Mouse (Mus musculus) lung, postnatal 0 days (tissue): Measurements from ENCODE around the gene Prmt1. TPM values are rescaled to one million over a fixed set of nuclear protein-coding genes. Genes with fewer than 3 reads are reported as not detected.

Experiments
- ATAC-seq: fragments of 200-750 bp; cut with Nextera tagmentation; 2 replicates; pipeline ENCODE4 v1.8.0; 2017; ENCODE audit warnings: moderate library complexity
- DNase-seq: peaks from one replicate; pipeline ENCODE4 v3.0.0-alpha.2; 2016; ENCODE audit warnings: low spot score
- H3K27ac ChIP-seq: fragments of 300-500 bp; sonication (generic); 2 replicates; pipeline ENCODE4 v1.5.1; 2014; ENCODE audit warnings: antibody characterized with exemption, mild to moderate bottlenecking, low read length, mixed read lengths
- H3K27me3 ChIP-seq: fragments of 300-500 bp; sonication (generic); replicated peaks from 2 replicates; pipeline ENCODE4 v1.6.1; 2014; ENCODE audit warnings: low read length, mixed read lengths; ENCODE audit not compliant: insufficient read depth
- H3K36me3 ChIP-seq: fragments of 300-500 bp; sonication (generic); 2 replicates; pipeline ENCODE4 v1.6.1; 2014; ENCODE audit warnings: low read length, mixed read lengths; ENCODE audit not compliant: insufficient read depth
- H3K4me1 ChIP-seq: fragments of 300-500 bp; sonication (generic); 2 replicates; pipeline ENCODE4 v1.6.1; 2014; ENCODE audit warnings: antibody characterized with exemption, low read depth, low read length, mixed read lengths; ENCODE audit not compliant: insufficient read depth
- H3K4me2 ChIP-seq: fragments of 300-500 bp; sonication (generic); replicated peaks from 2 replicates; pipeline ENCODE4 v1.6.1; 2014; ENCODE audit warnings: low read depth, mild to moderate bottlenecking, low read length, moderate library complexity, mixed read lengths
- H3K4me3 ChIP-seq: fragments of 300-500 bp; sonication (generic); 2 replicates; pipeline ENCODE4 v1.5.1; 2014; ENCODE audit warnings: low read depth, low read length
- H3K9ac ChIP-seq: fragments of 300-500 bp; sonication (generic); replicated peaks from 2 replicates; pipeline ENCODE4 v1.6.1; 2014; ENCODE audit warnings: low read depth, mild to moderate bottlenecking
- H3K9me3 ChIP-seq: fragments of 300-500 bp; sonication (generic); 2 replicates; pipeline ENCODE4 v1.6.1; 2016; ENCODE audit warnings: low read length, mixed read lengths
- CTCF ChIP-seq: IDR thresholded peaks from 2 replicates; pipeline ENCODE4 v1.5.1; 2016; ENCODE audit warnings: antibody characterized with exemption, mild to moderate bottlenecking
- EP300 ChIP-seq: IDR thresholded peaks from 2 replicates; pipeline ENCODE4 v1.6.1; 2016; ENCODE audit warnings: antibody characterized with exemption, mild to moderate bottlenecking, control low read depth
- WGBS: fragments of 180-500 bp; shearing (Covaris S2); extraction: QIAGEN DNeasy Blood & Tissue Kit; methylation state at CpG from one replicate; pipeline ENCODE4 v1.1.7; 2014; 5-methylcytosine and 5-hydroxymethylcytosine counted together
- polyA plus RNA-seq: library from polyadenylated mRNA; unstranded; fragments of >200 nt; fragmentation: Nextera tagmentation; extraction: Ambion mirVana; gene quantifications from 2 replicates; pipeline ENCODE4 v1.2.1, GENCODE M21; 2015

The Prmt1 gene
- polyA plus RNA-seq, 1 experiment from 2014 or later: 159 TPM

DNA sequence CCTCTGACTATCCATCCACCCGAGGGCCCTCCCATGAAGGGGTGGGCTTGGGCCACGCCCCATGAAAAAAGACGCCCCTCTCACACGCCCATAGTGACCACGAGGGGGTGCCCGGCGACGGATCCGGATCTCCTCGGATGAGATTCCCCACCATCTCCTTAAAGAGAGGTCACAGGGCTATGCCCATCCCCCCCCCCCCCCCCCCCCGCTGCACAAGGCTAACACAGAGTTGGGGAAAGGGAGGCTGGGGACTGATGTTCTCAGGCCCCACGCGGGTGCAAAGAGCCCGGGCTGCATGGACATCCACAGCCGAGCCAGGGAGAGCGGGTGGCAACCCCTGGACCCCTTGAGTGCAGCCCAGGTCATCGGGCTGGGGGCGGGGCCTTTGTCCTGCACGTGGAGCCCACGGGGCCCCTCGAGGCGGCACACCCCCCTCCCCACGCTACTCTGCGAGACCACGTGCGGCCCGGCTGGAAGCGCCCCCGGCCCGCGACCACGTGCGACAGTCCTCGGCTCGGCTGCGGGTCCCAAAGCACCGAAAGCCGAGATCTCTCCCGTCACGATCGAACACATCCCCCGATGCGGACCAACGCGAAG lies 675 bp downstream of the Prmt1 start:
- peak overlapping the region; percentile 41 for H3K9ac ChIP-seq
- no peaks in the 10 kb centered on the region; the same call in 1 of the 2 replicates for H3K4me1 ChIP-seq
- peak overlapping the region; percentile 72 for H3K4me2 ChIP-seq
- H3K27ac ChIP-seq: peak overlapping the region; percentile 80
- peak; percentile 2; the same call in 1 of the 2 replicates for ATAC-seq
- H3K4me3 ChIP-seq: peak overlapping the region; percentile 64
- TF ChIP-seq CTCF: peak; percentile 55
- TF ChIP-seq EP300: no peak
- peak; percentile 76 for DNase-seq
- WGBS: 1% methylated on average over 31 of the region's 45 CpGs
- H3K36me3 ChIP-seq: 0 out of 2 replicates have a peak, but pooled peaks cover 6% of the 10 kb centered on the region
- no peaks in the 10 kb centered on the region for H3K9me3 ChIP-seq
- H3K27me3 ChIP-seq: no peaks in the 10 kb centered on the region

DNA sequence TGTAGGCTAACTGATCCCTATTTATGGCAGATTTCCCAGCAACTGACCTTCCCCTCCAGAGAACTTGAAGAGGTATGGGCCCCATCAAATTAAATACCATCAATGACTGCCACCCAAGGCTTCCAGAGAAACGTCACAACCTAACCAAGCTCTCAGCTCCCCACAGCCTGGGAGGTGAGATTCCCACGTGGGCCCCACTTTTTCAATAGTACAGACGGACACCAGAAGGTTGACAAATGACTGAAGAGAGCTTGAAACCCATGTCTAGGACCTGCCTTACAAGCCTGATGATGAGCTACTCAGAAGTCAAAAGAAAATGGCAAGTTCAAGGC lies 1.6 kb downstream of the Prmt1 start:
- Histone ChIP-seq H3K27me3 (no peaks in the 10 kb centered on the region), H3K27ac (no peak overlapping the region), H3K9ac (no peak overlapping the region), H3K4me1 (no peaks in the 10 kb centered on the region; the same call in 1 of the 2 replicates), H3K36me3 (0 out of 2 replicates have a peak, but pooled peaks cover 14% of the 10 kb centered on the region), H3K4me3 (no peak overlapping the region), H3K9me3 (no peaks in the 10 kb centered on the region), H3K4me2 (no peak overlapping the region)
- TF ChIP-seq EP300: no peak
- TF ChIP-seq CTCF: no peak
- ATAC-seq: no peak
- no peak for DNase-seq
- WGBS: 36% methylated on average over 3 of the region's 3 CpGs

DNA sequence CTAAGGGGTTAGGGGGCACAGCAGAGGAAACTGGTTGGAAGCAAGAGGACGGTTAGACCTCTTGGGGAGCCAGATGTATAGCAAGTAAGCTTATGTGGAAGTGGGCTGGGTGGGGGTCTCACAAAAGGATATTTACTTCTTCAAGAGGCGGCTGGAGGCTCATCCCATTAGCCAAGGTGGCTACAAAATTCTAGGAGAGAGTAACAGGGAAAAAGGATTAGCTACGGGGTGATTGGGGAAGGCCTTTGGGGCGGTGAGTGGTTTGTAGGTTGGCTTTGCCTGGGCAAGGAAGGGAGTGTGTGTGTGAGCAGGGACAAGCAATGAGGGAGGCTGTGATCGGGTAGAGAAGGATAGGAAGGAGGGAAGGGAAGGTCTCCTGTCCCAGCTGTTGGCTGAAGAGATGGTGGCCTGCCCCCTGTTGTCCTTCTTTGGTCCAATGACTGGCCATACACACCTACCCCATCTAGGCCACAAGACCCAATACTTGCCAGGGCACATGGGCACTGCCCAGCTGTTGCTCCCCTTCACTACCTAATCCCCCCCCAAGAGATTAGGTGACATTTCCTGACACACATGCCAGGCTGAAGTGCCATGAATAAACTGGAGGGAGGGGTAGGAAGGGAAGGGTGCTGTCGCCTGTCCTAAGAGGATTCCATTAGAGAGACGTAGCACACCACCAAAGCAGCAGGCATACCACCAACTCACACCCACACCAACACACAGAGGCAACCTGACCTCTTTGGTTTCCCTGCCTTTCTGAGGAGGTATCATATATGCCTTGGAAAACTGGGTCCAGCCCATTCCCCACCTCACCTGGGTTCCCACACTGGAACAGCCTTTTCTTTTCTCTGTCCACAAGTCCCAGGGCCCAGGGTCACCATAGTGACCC lies 2.2 kb downstream of the Prmt1 start:
- no peak overlapping the region for H3K4me2 ChIP-seq
- TF ChIP-seq EP300 (no peak), CTCF (no peak)
- no peak overlapping the region for H3K9ac ChIP-seq
- DNase-seq: no peak
- H3K9me3 ChIP-seq: no peaks in the 10 kb centered on the region
- no peak overlapping the region for H3K4me3 ChIP-seq
- no peak for ATAC-seq
- H3K27ac ChIP-seq: no peak overlapping the region
- WGBS: 66% methylated on average over 7 of the region's 7 CpGs
- 0 out of 2 replicates have a peak, but pooled peaks cover 18% of the 10 kb centered on the region for H3K36me3 ChIP-seq
- H3K27me3 ChIP-seq: no peaks in the 10 kb centered on the region
- H3K4me1 ChIP-seq: no peaks in the 10 kb centered on the region; the same call in 1 of the 2 replicates

DNA sequence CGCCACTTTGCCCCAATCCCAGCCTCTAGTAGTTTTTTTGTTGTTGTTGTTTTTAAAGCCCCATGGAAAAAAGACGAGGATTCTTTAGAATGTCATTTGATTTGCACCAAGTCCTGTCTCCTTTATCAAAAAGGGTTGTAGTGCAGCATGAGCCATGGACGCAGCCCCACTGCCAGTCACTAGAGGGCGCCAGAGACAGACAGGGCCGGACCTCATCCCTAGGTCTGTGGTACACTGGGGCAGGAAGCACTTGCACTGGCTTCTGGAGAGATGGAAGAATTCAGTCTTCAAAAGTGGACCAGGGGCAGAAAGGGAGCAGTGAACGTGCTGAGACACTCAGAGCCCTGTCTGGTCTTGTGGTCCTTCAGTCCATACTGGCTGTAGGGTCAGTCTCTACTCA lies 3.3 kb downstream of the Prmt1 start:
- Histone ChIP-seq H3K9ac (no peak overlapping the region), H3K4me1 (no peaks in the 10 kb centered on the region; the same call in 1 of the 2 replicates), H3K27me3 (no peaks in the 10 kb centered on the region), H3K4me3 (no peak overlapping the region), H3K27ac (no peak overlapping the region), H3K36me3 (peaks cover 18% of the 10 kb centered on the region; the same call in 1 of the 2 replicates), H3K4me2 (no peak overlapping the region), H3K9me3 (no peaks in the 10 kb centered on the region)
- ATAC-seq (no peak), DNase-seq (peak; percentile 87)
- TF ChIP-seq CTCF (peak; percentile 98), EP300 (no peak)
- WGBS: 24% methylated on average over 6 of the region's 6 CpGs

DNA sequence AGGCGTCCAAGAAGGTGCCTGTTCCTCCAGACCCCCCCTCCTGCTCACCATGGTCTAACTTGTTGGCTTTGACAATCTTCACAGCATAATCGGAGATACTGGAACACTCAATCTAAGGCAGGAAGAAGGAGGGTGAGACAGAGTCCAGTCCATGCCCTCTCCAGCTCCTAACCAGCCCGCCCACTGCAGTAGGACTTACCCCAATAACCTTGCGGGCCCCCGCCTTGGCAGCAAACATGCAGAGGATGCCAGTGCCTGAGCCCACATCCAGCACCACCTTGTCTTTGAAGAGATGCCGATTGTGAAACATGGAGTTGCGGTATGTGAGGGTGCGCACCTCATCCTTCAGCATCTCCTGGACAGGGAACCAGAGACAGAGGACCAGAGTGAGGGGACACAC lies 4.8 kb downstream of the Prmt1 start:
- no peaks in the 10 kb centered on the region for H3K4me1 ChIP-seq
- no peak overlapping the region for H3K9ac ChIP-seq
- 97% methylated on average over 8 of the region's 8 CpGs for WGBS
- H3K36me3 ChIP-seq: peaks cover 22% of the 10 kb centered on the region
- no peak overlapping the region for H3K4me2 ChIP-seq
- no peak overlapping the region for H3K4me3 ChIP-seq
- H3K27ac ChIP-seq: no peak overlapping the region
- DNase-seq (no peak), ATAC-seq (no peak)
- no peak for TF ChIP-seq CTCF
- TF ChIP-seq EP300: no peak
- no peaks in the 10 kb centered on the region for H3K27me3 ChIP-seq
- no peaks in the 10 kb centered on the region for H3K9me3 ChIP-seq

DNA sequence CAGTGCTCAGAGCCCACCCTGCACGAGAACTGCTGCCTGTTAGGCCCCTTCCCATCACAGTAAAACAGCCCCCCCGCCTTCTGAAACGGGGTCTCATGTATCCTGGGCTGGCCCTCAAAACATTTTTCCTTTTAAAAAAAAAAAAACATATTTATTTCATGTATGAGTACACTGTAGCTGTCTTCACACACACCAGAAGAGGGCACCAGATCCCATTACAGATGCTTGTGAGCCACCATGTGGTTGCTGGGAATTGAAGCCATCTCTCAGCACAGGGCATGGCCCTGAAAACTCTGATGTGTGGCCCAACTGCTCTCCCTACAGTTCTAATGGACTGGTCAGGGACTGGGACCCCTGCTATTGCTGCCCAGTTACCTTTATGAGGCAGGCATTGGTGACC lies 8.1 kb downstream of the Prmt1 start:
- Histone ChIP-seq H3K27ac (no peak overlapping the region), H3K9ac (no peak overlapping the region), H3K27me3 (no peaks in the 10 kb centered on the region), H3K4me3 (no peak overlapping the region), H3K4me1 (no peaks in the 10 kb centered on the region), H3K9me3 (no peaks in the 10 kb centered on the region), H3K4me2 (no peak overlapping the region), H3K36me3 (peaks cover 22% of the 10 kb centered on the region)
- DNase-seq: no peak
- WGBS: 76% methylated on average over 3 of the region's 3 CpGs
- ATAC-seq: no peak
- no peak for TF ChIP-seq CTCF
- no peak for TF ChIP-seq EP300
